8 mouse cellular contexts compared by ENCODE assay signal in genomic region chr2:156841841-156842706, GRCm38 (mm10). TPM values are rescaled to one million over a fixed set of nuclear protein-coding genes. Genes with fewer than 3 reads are reported as not detected.
A peak's percentile ranks its signal among the peaks of the same experiment; 100 is the strongest.
DNase-seq lines count a peak whose midpoint lies in the region; ATAC-seq lines count a peak whose summit lies in the region.

No protein-coding gene starts in this region.

- H3K4me3 ChIP-seq in limb, embryonic 13.5 days = peak overlapping the region; percentile 91
- peak overlapping the region; percentile 57 for H3K4me3 ChIP-seq in midbrain, embryonic 16.5 days (ENCODE audit: low read depth, low read length)
- peak overlapping the region; percentile 88 for H3K4me3 ChIP-seq in stomach, embryonic 16.5 days (replicated peaks; ENCODE audit: low read length)

- H3K27me3 ChIP-seq in limb, embryonic 13.5 days = no peaks in the 10 kb centered on the region
- peaks cover 10% of the 10 kb centered on the region; the same call in 1 of the 2 replicates for H3K27me3 ChIP-seq in midbrain, embryonic 16.5 days (ENCODE audit: control insufficient read depth, insufficient read depth, low read depth, low read length)
- H3K27me3 ChIP-seq in stomach, embryonic 16.5 days (ENCODE audit: control insufficient read depth, insufficient read depth, low read length) = no peaks in the 10 kb centered on the region

- peak; percentile 27 to 30 for DNase-seq in frontal cortex, postnatal 36 days (ENCODE audit: low spot score in 2 of 2)
- DNase-seq in frontal cortex, postnatal 14 days (ENCODE audit: low spot score in 2 of 2) = no peak
- DNase-seq in T-cell, adult 2 months (ENCODE audit: low spot score) = peak; percentile 45
- peak; percentile 42 to 58 for DNase-seq in heart, postnatal 14 days

- H3K9ac ChIP-seq in limb, embryonic 13.5 days = peak overlapping the region; percentile 93
- H3K9ac ChIP-seq in midbrain, embryonic 16.5 days (ENCODE audit: low read depth, low read length) = no peak overlapping the region
- peak overlapping the region; percentile 94 for H3K9ac ChIP-seq in stomach, embryonic 16.5 days (ENCODE audit: low read length)

- no peaks in the 10 kb centered on the region for H3K9me3 ChIP-seq in limb, embryonic 13.5 days
- H3K9me3 ChIP-seq in midbrain, embryonic 16.5 days (replicated peaks; ENCODE audit: control insufficient read depth, low read length, poor library complexity, severe bottlenecking) = no peaks in the 10 kb centered on the region
- H3K9me3 ChIP-seq in stomach, embryonic 16.5 days (replicated peaks; ENCODE audit: control insufficient read depth, low read length) = no peaks in the 10 kb centered on the region

- 4% methylated on average over 20 of the region's 20 CpGs for WGBS in limb, embryonic 13.5 days
- WGBS in midbrain, embryonic 16.5 days = 7% methylated on average over 20 of the region's 20 CpGs
- WGBS in stomach, embryonic 16.5 days = 5% methylated on average over 20 of the region's 20 CpGs

- peak overlapping the region; percentile 98 for H3K27ac ChIP-seq in limb, embryonic 13.5 days
- H3K27ac ChIP-seq in midbrain, embryonic 16.5 days (ENCODE audit: low read length) = peak overlapping the region; percentile 70; the same call in 1 of the 2 replicates
- H3K27ac ChIP-seq in stomach, embryonic 16.5 days (ENCODE audit: low read length) = peak overlapping the region; percentile 95

- intact Hi-C loops in heart, postnatal 14 days (cut with DNase I) = loop anchor here (2.0 kb wide), 1 partner anchor 19 kb away; no protein-coding TSS in a partner anchor

- ATAC-seq in erythroblast, adult 5-6 weeks (replicated peaks; ENCODE audit: low FRiP score, poor library complexity, severe bottlenecking) = peak; percentile 51; the same call in 1 of the 2 replicates
- ATAC-seq in limb, embryonic 13.5 days (ENCODE audit: low FRiP score, low read depth) = no peak; the same call in 1 of the 2 replicates
- peak; percentile 54; the same call in 1 of the 2 replicates for ATAC-seq in midbrain, embryonic 16.5 days
- ATAC-seq in stomach, embryonic 16.5 days (ENCODE audit: insufficient read depth, low FRiP score) = peak; percentile 0; the same call in 1 of the 2 replicates

- peak overlapping the region; percentile 87 for H3K4me2 ChIP-seq in limb, embryonic 13.5 days (replicated peaks)
- H3K4me2 ChIP-seq in midbrain, embryonic 16.5 days (ENCODE audit: low read length) = peak overlapping the region; percentile 99
- H3K4me2 ChIP-seq in stomach, embryonic 16.5 days (ENCODE audit: low read depth, low read length) = peak overlapping the region; percentile 63

- peaks cover 37% of the 10 kb centered on the region for H3K36me3 ChIP-seq in limb, embryonic 13.5 days
- H3K36me3 ChIP-seq in midbrain, embryonic 16.5 days (ENCODE audit: control insufficient read depth, insufficient read depth, low read length) = no peaks in the 10 kb centered on the region
- no peaks in the 10 kb centered on the region for H3K36me3 ChIP-seq in stomach, embryonic 16.5 days (ENCODE audit: control insufficient read depth, insufficient read depth, low read length)

- peaks cover 70% of the 10 kb centered on the region for H3K4me1 ChIP-seq in limb, embryonic 13.5 days
- peaks cover 26% of the 10 kb centered on the region for H3K4me1 ChIP-seq in midbrain, embryonic 16.5 days (ENCODE audit: control insufficient read depth, insufficient read depth, low read length)
- H3K4me1 ChIP-seq in stomach, embryonic 16.5 days (ENCODE audit: control insufficient read depth, insufficient read depth, low read length) = peaks cover 59% of the 10 kb centered on the region

RNA-seq across cellular contexts. Expression of gene Tgif2, which starts 2.3 kb away (rescaled TPM):
- 0.77 and 2.3 TPM in 2 replicates for total RNA-seq in erythroblast, adult 5-6 weeks (2015; ENCODE audit: low replicate concordance)
- total RNA-seq in erythroblast, adult 5-6 weeks (2017; ENCODE audit: low replicate concordance) = 2.8 and 2.9 TPM in 2 replicates
- total RNA-seq in heart, postnatal 14 days (2021) = 1 to 10 TPM; 1.8 to 2.4 TPM
- 79.8 and 87.5 TPM in 2 replicates for polyA plus RNA-seq in limb, embryonic 13.5 days (2015; fragmentation: Nextera tagmentation; extraction: Ambion mirVana)
- polyA plus RNA-seq in midbrain, embryonic 16.5 days (2015; fragmentation: Nextera tagmentation; extraction: Ambion mirVana) = 12.5 and 14.1 TPM in 2 replicates
- polyA plus RNA-seq in stomach, embryonic 16.5 days (2015; fragmentation: Nextera tagmentation; extraction: Ambion mirVana) = 33.7 and 36.5 TPM in 2 replicates

RNA-seq across cellular contexts. Expression of gene 4930518I15Rik, which starts 15.7 kb away (rescaled TPM):
- not detected in 2 replicates for total RNA-seq in erythroblast, adult 5-6 weeks (2015; ENCODE audit: low replicate concordance)
- total RNA-seq in erythroblast, adult 5-6 weeks (2017; ENCODE audit: low replicate concordance) = 3.3 and 4.6 TPM in 2 replicates
- total RNA-seq in heart, postnatal 14 days (2021) = 1 to 10 TPM; 1.5 to 1.6 TPM
- 13.2 and 14.9 TPM in 2 replicates for polyA plus RNA-seq in limb, embryonic 13.5 days (2015; fragmentation: Nextera tagmentation; extraction: Ambion mirVana)
- polyA plus RNA-seq in midbrain, embryonic 16.5 days (2015; fragmentation: Nextera tagmentation; extraction: Ambion mirVana) = 9.2 and 10.2 TPM in 2 replicates
- polyA plus RNA-seq in stomach, embryonic 16.5 days (2015; fragmentation: Nextera tagmentation; extraction: Ambion mirVana) = 6.7 and 7.3 TPM in 2 replicates

RNA-seq across cellular contexts. Expression of gene Rab5if, which starts 20.9 kb away (rescaled TPM):
- 74.6 and 109 TPM in 2 replicates for total RNA-seq in erythroblast, adult 5-6 weeks (2015; ENCODE audit: low replicate concordance)
- 42.8 and 46.2 TPM in 2 replicates for total RNA-seq in erythroblast, adult 5-6 weeks (2017; ENCODE audit: low replicate concordance)
- total RNA-seq in heart, postnatal 14 days (2021) = 100 to 1,000 TPM; 119 to 128 TPM
- 153 and 155 TPM in 2 replicates for polyA plus RNA-seq in limb, embryonic 13.5 days (2015; fragmentation: Nextera tagmentation; extraction: Ambion mirVana)
- polyA plus RNA-seq in midbrain, embryonic 16.5 days (2015; fragmentation: Nextera tagmentation; extraction: Ambion mirVana) = 139 and 147 TPM in 2 replicates
- 173 and 190 TPM in 2 replicates for polyA plus RNA-seq in stomach, embryonic 16.5 days (2015; fragmentation: Nextera tagmentation; extraction: Ambion mirVana)

RNA-seq across cellular contexts. Expression of gene Sla2, which starts 44.9 kb away (rescaled TPM):
- total RNA-seq in erythroblast, adult 5-6 weeks (2015; ENCODE audit: low replicate concordance) = 1.5 and 1.7 TPM in 2 replicates
- total RNA-seq in erythroblast, adult 5-6 weeks (2017; ENCODE audit: low replicate concordance) = 0.28 TPM in 1 of 2 replicates, not detected in the other
- total RNA-seq in heart, postnatal 14 days (2021) = 1 to 10 TPM in 1 of 2 experiments, under 1 TPM in 1; 0.10 to 1.3 TPM
- polyA plus RNA-seq in limb, embryonic 13.5 days (2015; fragmentation: Nextera tagmentation; extraction: Ambion mirVana) = 0.33 and 0.36 TPM in 2 replicates
- polyA plus RNA-seq in midbrain, embryonic 16.5 days (2015; fragmentation: Nextera tagmentation; extraction: Ambion mirVana) = 0.20 TPM in 1 of 2 replicates, not detected in the other
- 0.39 and 0.41 TPM in 2 replicates for polyA plus RNA-seq in stomach, embryonic 16.5 days (2015; fragmentation: Nextera tagmentation; extraction: Ambion mirVana)

Comparison
In these comparisons a context has a peak if more than half of its experiments do, and no peak if none do; other contexts are left out.
1. DNase-seq: peak in frontal cortex, postnatal 36 days (2 of 2), T-cell, adult 2 months (single experiment) and heart, postnatal 14 days (2 of 2); none in frontal cortex, postnatal 14 days (0 of 2).
2. Peak in every context shown above with its lines, with median percentiles within 50 percentile points of each other: H3K27ac ChIP-seq, H3K4me2 ChIP-seq and H3K4me3 ChIP-seq.